Mouse (Mus musculus): Measurements from ENCODE around the gene F7. TPM values are rescaled to one million over a fixed set of nuclear protein-coding genes. Genes with fewer than 3 reads are reported as not detected.

The F7 gene
- polyA plus RNA-seq, 1 experiment from 2014 or later = 0.99 TPM

DNA sequence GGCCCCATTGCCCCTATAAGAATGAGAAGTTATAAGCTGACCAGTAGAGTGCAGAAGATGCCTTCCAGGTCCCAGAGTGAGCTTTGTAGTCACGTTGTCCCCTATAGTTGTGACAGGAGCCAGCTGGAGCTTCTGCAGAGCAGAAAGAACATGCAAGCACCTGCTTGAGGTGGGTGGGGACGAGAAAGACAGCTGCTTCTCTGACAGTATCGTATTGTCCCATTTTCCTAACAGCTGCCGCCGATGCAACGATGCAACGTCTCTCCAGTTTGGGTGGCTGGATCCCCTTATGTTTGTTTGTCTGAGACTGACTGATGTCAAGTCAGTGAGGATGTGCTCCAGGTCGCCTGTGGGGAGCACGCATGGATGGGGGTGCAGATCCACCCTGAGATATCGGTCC, 34.4 kb upstream of the F7 start:
- Histone ChIP-seq H3K4me1 (no peaks in the 10 kb centered on the region), H3K4me3 (replicated peaks) (no peak overlapping the region), H3K4me2 (no peak overlapping the region), H3K9me3 (no peaks in the 10 kb centered on the region), H3K9ac (no peak overlapping the region), H3K36me3 (no peaks in the 10 kb centered on the region), H3K27ac (no peak overlapping the region), H3K27me3 (replicated peaks) (no peaks in the 10 kb centered on the region)
- WGBS = 71% methylated on average over 10 of the region's 10 CpGs
- ATAC-seq (ENCODE audit: insufficient read depth, low FRiP score, low read depth) = no peak

DNA sequence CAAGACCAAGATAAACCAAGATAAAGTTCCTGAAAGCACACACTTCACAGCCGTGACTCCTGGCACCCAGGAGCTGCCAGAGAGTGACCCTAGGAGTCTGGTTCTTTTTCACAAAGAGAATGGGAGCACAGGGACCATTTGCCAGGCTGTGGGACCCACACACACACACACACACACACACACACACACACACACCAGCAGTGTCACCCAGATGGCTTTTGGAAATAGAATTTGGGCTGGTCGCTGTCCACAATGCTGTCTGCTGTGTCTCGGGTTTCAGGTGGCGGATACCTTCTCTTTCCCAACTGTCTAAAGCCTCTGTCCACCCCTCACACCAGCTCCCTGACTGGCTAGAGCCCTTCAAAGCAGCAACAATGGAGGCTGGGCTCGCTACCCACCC, 31.4 kb upstream of the F7 start:
- no peak for ATAC-seq (ENCODE audit: insufficient read depth, low FRiP score, low read depth)
- Histone ChIP-seq H3K4me3 (replicated peaks) (no peak overlapping the region), H3K9me3 (no peaks in the 10 kb centered on the region), H3K9ac (no peak overlapping the region), H3K27me3 (replicated peaks) (no peaks in the 10 kb centered on the region), H3K4me2 (no peak overlapping the region), H3K36me3 (no peaks in the 10 kb centered on the region), H3K4me1 (0 out of 2 replicates have a peak, but pooled peaks cover 8% of the 10 kb centered on the region), H3K27ac (no peak overlapping the region)
- WGBS = 79% methylated on average over 5 of the region's 5 CpGs

DNA sequence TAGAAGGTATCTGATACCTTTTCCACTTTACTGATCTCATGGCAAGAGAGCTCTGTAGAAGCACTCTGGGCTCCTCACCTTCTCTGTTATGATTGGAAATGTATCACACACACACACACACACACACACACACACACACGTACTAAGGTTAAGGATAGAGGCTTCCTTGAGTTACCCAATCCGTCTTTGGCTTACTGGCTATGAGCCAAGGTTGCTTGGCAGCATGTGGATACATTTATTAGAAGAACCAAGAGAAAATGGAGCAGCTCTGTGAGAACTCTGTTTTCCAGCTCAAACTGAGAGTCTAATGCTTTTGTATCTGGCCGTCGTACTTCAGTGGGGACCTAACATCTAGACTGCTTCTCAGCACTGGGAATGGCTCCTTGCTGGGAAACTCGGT, 30.4 kb upstream of the F7 start:
- ATAC-seq (ENCODE audit: insufficient read depth, low FRiP score, low read depth) = no peak
- Histone ChIP-seq H3K4me3 (replicated peaks) (no peak overlapping the region), H3K4me2 (no peak overlapping the region), H3K9ac (no peak overlapping the region), H3K9me3 (no peaks in the 10 kb centered on the region), H3K36me3 (no peaks in the 10 kb centered on the region), H3K27ac (no peak overlapping the region), H3K27me3 (replicated peaks) (no peaks in the 10 kb centered on the region), H3K4me1 (0 out of 2 replicates have a peak, but pooled peaks cover 8% of the 10 kb centered on the region)
- WGBS = 54% methylated on average over 5 of the region's 5 CpGs

DNA sequence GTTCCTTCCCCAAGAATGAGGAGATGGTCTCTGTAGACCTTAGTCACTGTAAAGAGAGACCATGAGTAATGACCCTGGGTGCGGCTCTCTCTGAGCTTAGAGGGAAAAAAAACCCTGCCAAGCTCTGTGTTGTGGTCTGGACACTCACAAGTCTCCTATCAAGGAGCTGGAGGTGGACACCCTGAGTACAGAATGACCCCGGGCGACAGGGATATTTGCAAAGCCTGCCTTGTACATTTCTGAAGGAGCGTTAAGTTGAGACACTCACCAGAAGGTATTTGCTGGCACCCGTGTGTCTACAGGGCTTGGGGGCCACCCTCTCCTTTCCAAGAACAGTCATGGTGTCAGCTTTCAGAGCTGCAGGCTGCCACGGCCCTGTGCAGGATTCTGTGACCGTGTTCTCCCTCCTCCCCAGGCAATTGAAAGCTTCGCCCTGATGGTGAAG, 29.0 kb upstream of the F7 start:
- Histone ChIP-seq H3K36me3 (no peaks in the 10 kb centered on the region), H3K4me3 (replicated peaks) (no peak overlapping the region), H3K27me3 (replicated peaks) (no peaks in the 10 kb centered on the region), H3K4me2 (no peak overlapping the region), H3K9me3 (no peaks in the 10 kb centered on the region), H3K27ac (0 out of 2 replicates have a peak overlapping the region, but pooled peaks have one; percentile 17), H3K4me1 (0 out of 2 replicates have a peak, but pooled peaks cover 8% of the 10 kb centered on the region), H3K9ac (no peak overlapping the region)
- ATAC-seq (ENCODE audit: insufficient read depth, low FRiP score, low read depth) = no peak
- 48% methylated on average over 8 of the region's 8 CpGs for WGBS

DNA sequence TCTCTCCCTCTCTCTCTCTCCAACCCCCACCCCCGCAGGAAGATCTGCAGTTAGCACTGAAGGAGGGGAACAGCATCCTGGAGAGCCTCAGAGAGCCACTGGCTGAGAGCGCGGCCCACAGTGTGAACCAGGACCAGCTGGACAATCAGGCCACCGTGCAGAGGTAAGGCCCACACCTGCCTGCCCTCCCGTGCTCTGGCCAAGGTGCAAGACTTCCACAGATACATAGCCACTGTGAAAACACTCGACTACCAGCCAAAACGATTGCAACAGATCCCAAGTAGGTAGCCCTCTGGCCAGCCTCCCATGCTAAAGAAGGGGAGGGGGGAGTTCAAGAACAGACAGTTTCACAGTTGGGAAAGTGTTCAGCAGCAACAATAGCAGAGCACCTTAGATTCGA, 27.5 kb upstream of the F7 start:
- Histone ChIP-seq H3K4me1 (0 out of 2 replicates have a peak, but pooled peaks cover 8% of the 10 kb centered on the region), H3K36me3 (0 out of 2 replicates have a peak, but pooled peaks cover under 1% of the 10 kb centered on the region), H3K27ac (no peak overlapping the region), H3K9me3 (no peaks in the 10 kb centered on the region), H3K9ac (no peak overlapping the region), H3K27me3 (replicated peaks) (no peaks in the 10 kb centered on the region), H3K4me3 (replicated peaks) (no peak overlapping the region), H3K4me2 (no peak overlapping the region)
- WGBS = 55% methylated on average over 8 of the region's 8 CpGs
- no peak for ATAC-seq (ENCODE audit: insufficient read depth, low FRiP score, low read depth)

DNA sequence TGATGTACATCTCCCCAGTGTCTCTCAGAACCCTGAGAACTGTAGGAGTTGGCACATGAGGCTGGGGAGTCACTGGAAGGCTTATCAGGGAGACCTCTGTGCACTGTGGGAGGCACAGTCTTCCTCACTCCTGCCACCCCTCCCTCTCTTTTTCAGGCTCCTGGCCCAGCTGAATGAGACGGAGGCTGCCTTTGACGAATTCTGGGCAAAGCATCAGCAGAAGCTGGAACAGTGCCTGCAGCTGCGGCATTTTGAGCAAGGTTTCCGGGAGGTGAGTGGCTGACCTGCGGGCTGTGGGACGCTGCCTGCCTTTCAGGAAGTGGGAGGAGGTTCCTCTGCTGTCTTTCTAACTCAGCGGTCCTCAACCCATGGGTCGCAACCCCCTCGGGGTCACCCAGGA, 26.0 kb upstream of the F7 start:
- no peak overlapping the region for H3K9ac ChIP-seq
- 0 out of 2 replicates have a peak, but pooled peaks cover 8% of the 10 kb centered on the region for H3K4me1 ChIP-seq
- H3K4me2 ChIP-seq = no peak overlapping the region
- no peaks in the 10 kb centered on the region for H3K9me3 ChIP-seq
- H3K36me3 ChIP-seq = 0 out of 2 replicates have a peak, but pooled peaks cover 4% of the 10 kb centered on the region
- H3K27ac ChIP-seq = no peak overlapping the region
- WGBS = 69% methylated on average over 9 of the region's 9 CpGs
- no peaks in the 10 kb centered on the region for H3K27me3 ChIP-seq (replicated peaks)
- ATAC-seq (ENCODE audit: insufficient read depth, low FRiP score, low read depth) = no peak
- no peak overlapping the region for H3K4me3 ChIP-seq (replicated peaks)

DNA sequence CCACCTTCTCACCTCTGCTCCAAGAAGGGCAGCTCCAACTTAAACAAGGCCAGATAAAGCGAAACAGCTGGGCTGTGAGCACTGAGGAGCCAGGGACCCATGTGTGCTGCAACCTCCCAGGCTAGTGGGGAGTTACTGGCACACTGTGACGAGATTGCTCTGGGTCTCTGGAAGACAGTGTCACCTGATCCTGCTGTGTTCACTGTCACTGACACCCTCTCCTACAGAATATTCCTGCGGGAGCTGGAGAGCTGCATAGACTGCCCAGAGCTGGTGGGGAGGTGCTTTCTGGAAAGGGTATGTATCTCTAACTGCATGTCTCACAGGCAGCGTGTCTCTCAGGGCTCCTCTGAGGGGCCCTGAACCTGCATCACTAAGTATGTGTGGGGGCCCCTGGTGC, 18.4 kb upstream of the F7 start:
- no peaks in the 10 kb centered on the region for H3K27me3 ChIP-seq (replicated peaks)

DNA sequence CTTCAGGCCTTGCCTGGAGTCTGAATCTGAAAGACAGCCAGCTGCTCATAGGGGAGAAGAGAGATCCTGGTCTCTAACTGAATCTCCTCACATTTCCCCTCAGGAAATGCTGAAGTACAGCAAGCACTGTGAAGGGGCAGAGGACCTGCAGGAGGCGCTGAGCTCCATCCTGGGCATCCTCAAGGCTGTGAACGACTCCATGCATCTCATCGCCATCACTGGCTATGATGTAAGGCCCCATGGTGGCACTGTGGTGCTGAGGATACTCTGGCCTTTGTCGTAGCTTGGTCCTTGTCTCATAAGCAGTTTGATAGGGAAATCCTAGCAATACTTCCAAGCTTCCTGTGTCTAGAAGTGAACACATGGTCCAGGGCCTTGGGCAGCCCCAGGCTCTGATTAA, 15.5 kb upstream of the F7 start:
- H3K27ac ChIP-seq = no peak overlapping the region
- no peak overlapping the region for H3K9ac ChIP-seq
- no peaks in the 10 kb centered on the region for H3K27me3 ChIP-seq (replicated peaks)
- H3K4me3 ChIP-seq (replicated peaks) = no peak overlapping the region
- H3K4me1 ChIP-seq = no peaks in the 10 kb centered on the region
- no peak overlapping the region for H3K4me2 ChIP-seq
- 48% methylated on average over 4 of the region's 4 CpGs for WGBS
- H3K36me3 ChIP-seq = peaks cover 18% of the 10 kb centered on the region
- no peaks in the 10 kb centered on the region for H3K9me3 ChIP-seq
- no peak for ATAC-seq (ENCODE audit: insufficient read depth, low FRiP score, low read depth)

More for the DNA sequence above, 18.4 kb upstream of the F7 start:
- Histone ChIP-seq H3K4me1 (no peaks in the 10 kb centered on the region), H3K4me2 (no peak overlapping the region), H3K4me3 (replicated peaks) (no peak overlapping the region), H3K36me3 (peaks cover 21% of the 10 kb centered on the region), H3K27ac (no peak overlapping the region), H3K9ac (no peak overlapping the region), H3K9me3 (no peaks in the 10 kb centered on the region)
- no peak for ATAC-seq (ENCODE audit: insufficient read depth, low FRiP score, low read depth)
- 65% methylated on average over 4 of the region's 4 CpGs for WGBS

DNA sequence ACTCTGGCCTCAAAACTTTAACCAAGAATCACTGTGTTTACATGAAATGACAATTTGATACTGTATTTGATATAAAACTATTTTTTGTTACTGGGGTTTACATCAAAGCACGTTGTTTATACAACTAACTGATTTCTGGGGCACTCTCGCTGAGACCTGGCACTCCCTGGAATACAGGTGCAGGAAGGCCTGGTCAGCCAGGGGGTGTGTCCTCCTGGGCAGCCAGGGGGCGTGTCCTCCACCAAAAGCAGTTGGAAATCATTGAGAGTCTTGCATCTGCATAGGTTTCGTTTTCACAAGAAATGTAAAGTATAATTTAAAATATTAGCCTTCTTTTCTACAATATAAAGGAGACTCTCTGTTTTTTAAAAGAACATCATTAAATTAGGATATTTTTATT, 6.3 kb upstream of the F7 start:
- no peak overlapping the region for H3K9ac ChIP-seq
- no peaks in the 10 kb centered on the region for H3K27me3 ChIP-seq (replicated peaks)
- H3K4me2 ChIP-seq = no peak overlapping the region
- H3K36me3 ChIP-seq = no peaks in the 10 kb centered on the region
- no peaks in the 10 kb centered on the region for H3K9me3 ChIP-seq
- no peaks in the 10 kb centered on the region for H3K4me1 ChIP-seq
- H3K4me3 ChIP-seq (replicated peaks) = no peak overlapping the region
- no peak overlapping the region for H3K27ac ChIP-seq
- WGBS = 50% methylated on average over 4 of the region's 4 CpGs
- ATAC-seq (ENCODE audit: insufficient read depth, low FRiP score, low read depth) = no peak

DNA sequence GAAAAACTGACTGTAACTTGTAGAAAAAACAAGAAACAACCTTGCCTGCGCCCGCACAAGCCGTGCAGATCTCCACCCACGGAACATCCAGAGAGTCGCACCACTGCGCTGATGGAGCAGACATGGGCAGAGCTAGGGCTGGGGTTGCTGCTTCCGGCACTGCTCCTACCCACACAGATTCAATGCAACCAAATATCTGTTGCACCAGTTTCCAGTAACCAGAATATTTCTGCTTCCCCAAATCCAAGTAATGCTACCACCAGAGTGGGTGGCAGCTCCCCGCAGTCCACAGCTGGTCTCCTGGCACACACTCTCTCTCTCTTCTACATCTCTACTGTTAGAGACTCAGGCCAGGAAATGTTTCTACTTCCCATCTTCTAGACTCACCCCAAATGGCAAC, 4.0 kb upstream of the F7 start:
- no peak overlapping the region for H3K4me2 ChIP-seq
- no peak overlapping the region for H3K27ac ChIP-seq
- no peak overlapping the region for H3K4me3 ChIP-seq (replicated peaks)
- no peaks in the 10 kb centered on the region for H3K9me3 ChIP-seq
- ATAC-seq (ENCODE audit: insufficient read depth, low FRiP score, low read depth) = no peak
- H3K27me3 ChIP-seq (replicated peaks) = no peaks in the 10 kb centered on the region
- WGBS = 91% methylated on average over 8 of the region's 8 CpGs
- no peak overlapping the region for H3K9ac ChIP-seq
- H3K4me1 ChIP-seq = no peaks in the 10 kb centered on the region
- no peaks in the 10 kb centered on the region for H3K36me3 ChIP-seq

DNA sequence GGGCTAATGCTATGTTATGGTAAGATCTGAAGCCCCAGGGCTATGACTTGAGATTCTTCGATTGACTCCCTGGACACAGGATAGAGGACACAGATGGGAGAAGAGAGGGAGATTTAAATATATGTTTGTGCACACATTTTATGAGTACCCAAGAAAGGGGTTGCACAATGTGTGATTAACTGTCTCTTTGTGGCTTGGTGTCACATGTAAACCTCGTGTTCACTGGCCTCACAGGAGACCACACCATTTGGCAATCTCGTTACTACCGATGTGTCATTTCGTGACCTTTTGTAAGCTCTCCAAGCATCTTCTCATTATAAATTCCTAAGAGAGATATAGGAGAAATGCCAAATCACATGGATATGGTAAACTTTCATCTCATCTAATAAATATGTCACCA, 1.8 kb downstream of the F7 start:
- ATAC-seq (ENCODE audit: insufficient read depth, low FRiP score, low read depth) = no peak
- 79% methylated on average over 5 of the region's 5 CpGs for WGBS
- no peak overlapping the region for H3K27ac ChIP-seq
- H3K4me3 ChIP-seq (replicated peaks) = no peak overlapping the region
- H3K9ac ChIP-seq = no peak overlapping the region
- H3K4me2 ChIP-seq = no peak overlapping the region
- H3K4me1 ChIP-seq = 0 out of 2 replicates have a peak, but pooled peaks cover 2% of the 10 kb centered on the region
- H3K36me3 ChIP-seq = no peaks in the 10 kb centered on the region
- H3K27me3 ChIP-seq (replicated peaks) = no peaks in the 10 kb centered on the region
- no peaks in the 10 kb centered on the region for H3K9me3 ChIP-seq

DNA sequence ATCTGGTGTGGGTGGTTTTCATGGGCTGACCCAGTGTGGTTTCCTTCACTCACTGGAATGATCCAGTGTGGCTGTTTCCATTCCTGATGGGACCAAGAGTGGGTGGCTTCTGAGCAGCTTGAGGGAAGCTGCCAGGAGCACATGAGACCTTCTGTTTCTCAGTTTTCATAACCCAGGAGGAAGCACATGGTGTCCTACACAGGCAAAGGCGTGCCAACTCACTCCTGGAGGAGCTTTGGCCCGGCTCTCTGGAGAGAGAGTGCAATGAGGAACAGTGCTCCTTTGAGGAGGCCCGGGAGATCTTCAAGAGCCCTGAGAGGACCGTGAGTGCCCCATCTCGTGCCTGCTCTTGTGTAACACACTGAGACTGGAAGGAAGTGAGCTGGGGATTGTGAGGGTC, 2.6 kb downstream of the F7 start:
- no peak overlapping the region for H3K4me3 ChIP-seq (replicated peaks)
- no peaks in the 10 kb centered on the region for H3K27me3 ChIP-seq (replicated peaks)
- no peak overlapping the region for H3K4me2 ChIP-seq
- ATAC-seq (ENCODE audit: insufficient read depth, low FRiP score, low read depth) = no peak
- 73% methylated on average over 5 of the region's 5 CpGs for WGBS
- H3K36me3 ChIP-seq = no peaks in the 10 kb centered on the region
- no peaks in the 10 kb centered on the region for H3K9me3 ChIP-seq
- no peak overlapping the region for H3K27ac ChIP-seq
- 0 out of 2 replicates have a peak, but pooled peaks cover 2% of the 10 kb centered on the region for H3K4me1 ChIP-seq
- no peak overlapping the region for H3K9ac ChIP-seq

DNA sequence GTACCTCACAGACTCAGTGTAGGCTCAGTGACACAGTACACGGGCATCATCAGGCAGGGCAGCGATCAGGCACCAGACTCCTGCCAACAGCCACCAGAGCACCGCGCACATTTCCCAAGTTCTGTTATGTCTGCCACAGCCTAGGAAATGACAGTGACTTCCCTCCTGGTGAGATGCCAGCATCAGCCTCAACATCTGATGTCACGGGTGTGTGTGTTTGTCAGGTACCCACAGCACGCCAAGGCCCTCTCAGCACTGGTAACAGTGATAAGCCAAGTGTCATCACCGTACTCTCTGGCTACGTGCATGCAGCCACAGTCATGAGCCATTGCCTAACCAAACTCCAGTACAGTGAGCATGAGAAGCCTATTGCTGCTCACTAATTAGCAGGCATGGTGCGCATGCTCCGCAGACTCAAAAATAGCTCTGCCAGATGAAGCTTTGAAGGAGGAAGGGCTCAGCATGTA, 10.5 kb downstream of the F7 start:
- Histone ChIP-seq H3K27ac (no peak overlapping the region), H3K4me2 (no peak overlapping the region), H3K9ac (no peak overlapping the region), H3K27me3 (replicated peaks) (no peaks in the 10 kb centered on the region), H3K9me3 (no peaks in the 10 kb centered on the region), H3K4me3 (replicated peaks) (no peak overlapping the region), H3K36me3 (no peaks in the 10 kb centered on the region), H3K4me1 (no peaks in the 10 kb centered on the region; the same call in 1 of the 2 replicates)
- 88% methylated on average over 10 of the region's 10 CpGs for WGBS
- no peak for ATAC-seq (ENCODE audit: insufficient read depth, low FRiP score, low read depth)
